Mouse (Mus musculus): ENCODE data around the gene Rhobtb1. TPM values are rescaled to one million over a fixed set of nuclear protein-coding genes. Genes with fewer than 3 reads are reported as not detected.

Rhobtb1 gene
- polyA plus RNA-seq, 1 experiment from 2014 or later = 12.8 TPM

DNA sequence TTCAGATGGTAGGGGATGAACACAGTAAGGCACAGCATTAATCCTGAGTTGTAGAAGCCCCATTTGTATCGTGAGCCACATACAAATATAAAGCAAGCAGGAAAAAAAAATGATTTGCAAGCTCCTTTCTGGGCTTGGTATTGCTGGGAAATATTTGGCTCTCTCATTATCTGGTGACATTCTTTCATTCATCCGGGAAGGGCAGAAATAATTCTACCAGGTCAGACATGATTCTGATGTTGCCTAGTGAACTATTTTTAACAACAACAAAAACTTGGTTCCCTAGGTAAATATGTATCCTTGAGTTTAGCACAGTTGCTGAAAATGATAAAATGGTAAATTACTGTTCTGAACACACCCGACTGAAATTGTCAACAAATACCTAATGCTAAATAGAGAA lies 21.2 kb downstream of the Rhobtb1 start:
- Histone ChIP-seq H3K9ac (ENCODE audit: low read length) (no peak overlapping the region), H3K4me2 (ENCODE audit: low read length) (no peak overlapping the region), H3K36me3 (ENCODE audit: control insufficient read depth, insufficient read depth, low read length) (no peaks in the 10 kb centered on the region), H3K27me3 (replicated peaks; ENCODE audit: control insufficient read depth, insufficient read depth, low read length) (no peaks in the 10 kb centered on the region), H3K4me3 (ENCODE audit: low read depth, low read length) (no peak overlapping the region), H3K9me3 (replicated peaks; ENCODE audit: control insufficient read depth, low read length) (no peaks in the 10 kb centered on the region), H3K4me1 (ENCODE audit: control insufficient read depth, insufficient read depth, low read length) (no peaks in the 10 kb centered on the region), H3K27ac (ENCODE audit: low read depth, low read length) (no peak overlapping the region)
- ATAC-seq = no peak
- WGBS = 85% methylated on average over 3 of the region's 3 CpGs
- no peak for DNase-seq (ENCODE audit: low spot score)

DNA sequence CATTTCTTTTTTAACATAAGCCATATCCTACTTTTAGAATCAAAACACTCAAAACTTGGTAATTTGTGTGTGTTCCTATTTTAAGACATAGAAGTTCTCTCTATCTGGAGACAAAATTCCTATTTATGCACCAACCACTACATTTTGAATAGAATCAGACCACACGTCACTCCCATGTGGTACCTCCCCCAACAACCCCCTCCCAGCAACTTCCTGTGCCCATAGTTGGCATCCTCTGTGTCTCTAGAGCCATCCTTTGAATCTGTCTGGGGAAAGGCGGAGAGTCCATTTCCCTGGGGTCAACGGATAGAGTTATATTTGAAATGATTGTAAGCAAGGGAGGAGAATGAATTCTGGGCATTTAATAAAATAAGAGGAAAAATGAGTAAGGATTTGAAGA lies 24.9 kb downstream of the Rhobtb1 start:
- Histone ChIP-seq H3K27ac (ENCODE audit: low read depth, low read length) (no peak overlapping the region), H3K36me3 (ENCODE audit: control insufficient read depth, insufficient read depth, low read length) (no peaks in the 10 kb centered on the region), H3K27me3 (replicated peaks; ENCODE audit: control insufficient read depth, insufficient read depth, low read length) (no peaks in the 10 kb centered on the region), H3K4me1 (ENCODE audit: control insufficient read depth, insufficient read depth, low read length) (no peaks in the 10 kb centered on the region), H3K9ac (ENCODE audit: low read length) (no peak overlapping the region), H3K9me3 (replicated peaks; ENCODE audit: control insufficient read depth, low read length) (no peaks in the 10 kb centered on the region), H3K4me2 (ENCODE audit: low read length) (no peak overlapping the region), H3K4me3 (ENCODE audit: low read depth, low read length) (no peak overlapping the region)
- WGBS = 80% methylated on average over 3 of the region's 3 CpGs
- DNase-seq (ENCODE audit: low spot score) = no peak
- ATAC-seq = no peak

- Histone ChIP-seq H3K36me3 (ENCODE audit: control insufficient read depth, insufficient read depth, low read length) (no peaks in the 10 kb centered on the region), H3K4me1 (ENCODE audit: control insufficient read depth, insufficient read depth, low read length) (no peaks in the 10 kb centered on the region), H3K27me3 (replicated peaks; ENCODE audit: control insufficient read depth, insufficient read depth, low read length) (no peaks in the 10 kb centered on the region), H3K4me2 (ENCODE audit: low read length) (no peak overlapping the region), H3K27ac (ENCODE audit: low read depth, low read length) (no peak overlapping the region), H3K4me3 (ENCODE audit: low read depth, low read length) (no peak overlapping the region), H3K9ac (ENCODE audit: low read length) (no peak overlapping the region), H3K9me3 (replicated peaks; ENCODE audit: control insufficient read depth, low read length) (no peaks in the 10 kb centered on the region)
- 100% methylated on average over 1 of the region's 1 CpGs for WGBS
- ATAC-seq (no peak), DNase-seq (ENCODE audit: low spot score) (no peak)
These were observed 28.1 kb downstream of the Rhobtb1 start for GRCm38 (mm10) chr10:69179341-69179740.

GRCm38 (mm10) chr10:69180997-69181396 lies 29.8 kb downstream of the Rhobtb1 start:
- 75% methylated on average over 3 of the region's 3 CpGs for WGBS
- Histone ChIP-seq H3K27ac (ENCODE audit: low read depth, low read length) (no peak overlapping the region), H3K27me3 (replicated peaks; ENCODE audit: control insufficient read depth, insufficient read depth, low read length) (no peaks in the 10 kb centered on the region), H3K36me3 (ENCODE audit: control insufficient read depth, insufficient read depth, low read length) (no peaks in the 10 kb centered on the region), H3K9me3 (replicated peaks; ENCODE audit: control insufficient read depth, low read length) (no peaks in the 10 kb centered on the region), H3K4me3 (ENCODE audit: low read depth, low read length) (no peak overlapping the region), H3K4me1 (ENCODE audit: control insufficient read depth, insufficient read depth, low read length) (no peaks in the 10 kb centered on the region), H3K4me2 (ENCODE audit: low read length) (no peak overlapping the region), H3K9ac (ENCODE audit: low read length) (no peak overlapping the region)
- no peak for ATAC-seq
- no peak for DNase-seq (ENCODE audit: low spot score)

GRCm38 (mm10) chr10:69184903-69185302 lies 33.7 kb downstream of the Rhobtb1 start:
- ATAC-seq (no peak), DNase-seq (ENCODE audit: low spot score) (no peak)
- Histone ChIP-seq H3K9ac (ENCODE audit: low read length) (no peak overlapping the region), H3K4me1 (ENCODE audit: control insufficient read depth, insufficient read depth, low read length) (no peaks in the 10 kb centered on the region), H3K9me3 (replicated peaks; ENCODE audit: control insufficient read depth, low read length) (no peaks in the 10 kb centered on the region), H3K4me2 (ENCODE audit: low read length) (no peak overlapping the region), H3K27ac (ENCODE audit: low read depth, low read length) (no peak overlapping the region), H3K4me3 (ENCODE audit: low read depth, low read length) (no peak overlapping the region), H3K27me3 (replicated peaks; ENCODE audit: control insufficient read depth, insufficient read depth, low read length) (no peaks in the 10 kb centered on the region), H3K36me3 (ENCODE audit: control insufficient read depth, insufficient read depth, low read length) (no peaks in the 10 kb centered on the region)
- 97% methylated on average over 4 of the region's 4 CpGs for WGBS

GRCm38 (mm10) chr10:69185431-69185830 lies 34.2 kb downstream of the Rhobtb1 start:
- DNase-seq (ENCODE audit: low spot score) (no peak), ATAC-seq (no peak)
- H3K9ac ChIP-seq (ENCODE audit: low read length) = no peak overlapping the region
- 82% methylated on average over 4 of the region's 4 CpGs for WGBS
- no peak overlapping the region for H3K27ac ChIP-seq (ENCODE audit: low read depth, low read length)
- no peak overlapping the region; the same call in 1 of the 2 replicates for H3K4me2 ChIP-seq (ENCODE audit: low read length)
- H3K4me1 ChIP-seq (ENCODE audit: control insufficient read depth, insufficient read depth, low read length) = no peaks in the 10 kb centered on the region
- no peaks in the 10 kb centered on the region for H3K27me3 ChIP-seq (replicated peaks; ENCODE audit: control insufficient read depth, insufficient read depth, low read length)
- H3K4me3 ChIP-seq (ENCODE audit: low read depth, low read length) = no peak overlapping the region
- H3K36me3 ChIP-seq (ENCODE audit: control insufficient read depth, insufficient read depth, low read length) = no peaks in the 10 kb centered on the region
- no peaks in the 10 kb centered on the region for H3K9me3 ChIP-seq (replicated peaks; ENCODE audit: control insufficient read depth, low read length)

GRCm38 (mm10) chr10:69185894-69186893 lies 35.0 kb downstream of the Rhobtb1 start:
- peak overlapping the region; percentile 51 for H3K4me2 ChIP-seq (ENCODE audit: low read length)
- ATAC-seq (peak; percentile 74), DNase-seq (ENCODE audit: low spot score) (peak; percentile 75)
- peak overlapping the region; percentile 25 for H3K4me3 ChIP-seq (ENCODE audit: low read depth, low read length)
- WGBS = 20% methylated on average over 21 of the region's 21 CpGs
- peak overlapping the region; percentile 37; the same call in 1 of the 2 replicates for H3K9ac ChIP-seq (ENCODE audit: low read length)
- H3K4me1 ChIP-seq (ENCODE audit: control insufficient read depth, insufficient read depth, low read length) = no peaks in the 10 kb centered on the region
- no peaks in the 10 kb centered on the region for H3K27me3 ChIP-seq (replicated peaks; ENCODE audit: control insufficient read depth, insufficient read depth, low read length)
- H3K9me3 ChIP-seq (replicated peaks; ENCODE audit: control insufficient read depth, low read length) = no peaks in the 10 kb centered on the region
- no peaks in the 10 kb centered on the region for H3K36me3 ChIP-seq (ENCODE audit: control insufficient read depth, insufficient read depth, low read length)
- H3K27ac ChIP-seq (ENCODE audit: low read depth, low read length) = no peak overlapping the region

DNA sequence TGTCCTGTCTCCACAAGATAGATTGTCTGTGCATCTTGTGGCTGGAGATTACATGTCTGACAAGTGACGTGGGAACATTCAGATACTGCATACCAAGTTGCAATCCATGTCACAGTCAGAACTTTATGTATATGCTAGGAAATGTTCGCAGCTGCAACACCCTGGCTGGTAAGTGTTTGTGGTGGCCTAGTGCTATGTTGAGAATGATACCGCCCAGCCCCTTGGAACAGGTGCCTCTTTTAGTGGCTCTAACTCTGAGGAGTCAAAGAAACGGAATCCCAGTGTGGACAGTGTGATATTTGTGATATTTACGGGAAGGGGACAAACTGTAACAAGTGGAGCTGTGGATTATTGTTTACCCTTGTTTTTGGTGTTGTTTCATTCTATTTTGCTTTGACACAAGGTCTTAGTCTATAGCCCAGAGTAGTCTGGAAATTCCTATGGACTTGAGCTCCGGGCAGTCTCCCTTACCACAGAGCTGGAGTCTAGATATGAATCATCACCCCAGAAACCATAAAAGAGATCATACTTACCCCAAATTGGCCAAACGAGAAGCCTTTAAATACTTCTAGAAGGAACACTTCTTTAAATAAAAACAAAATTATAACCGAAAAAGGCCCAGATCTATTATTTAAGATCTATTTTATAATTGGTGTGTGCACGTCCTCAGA lies 36.7 kb downstream of the Rhobtb1 start:
- Histone ChIP-seq H3K9ac (ENCODE audit: low read length) (no peak overlapping the region), H3K9me3 (replicated peaks; ENCODE audit: control insufficient read depth, low read length) (no peaks in the 10 kb centered on the region), H3K27me3 (replicated peaks; ENCODE audit: control insufficient read depth, insufficient read depth, low read length) (no peaks in the 10 kb centered on the region), H3K4me1 (ENCODE audit: control insufficient read depth, insufficient read depth, low read length) (no peaks in the 10 kb centered on the region), H3K4me3 (ENCODE audit: low read depth, low read length) (no peak overlapping the region), H3K36me3 (ENCODE audit: control insufficient read depth, insufficient read depth, low read length) (no peaks in the 10 kb centered on the region), H3K4me2 (ENCODE audit: low read length) (no peak overlapping the region), H3K27ac (ENCODE audit: low read depth, low read length) (no peak overlapping the region)
- no peak for DNase-seq (ENCODE audit: low spot score)
- no peak for ATAC-seq
- 86% methylated on average over 9 of the region's 9 CpGs for WGBS

All from forebrain, embryonic 14.5 days (tissue).